Mouse (Mus musculus) G1E (cell line): ENCODE measurements around the gene Pwwp2b. TPM values are rescaled to one million over a fixed set of nuclear protein-coding genes. Genes with fewer than 3 reads are reported as not detected.

Source experiments
- ATAC-seq: 2 replicates; pipeline ENCODE4 v1.8.0; 2016; ENCODE audit warnings: mild to moderate bottlenecking; ENCODE audit not compliant: insufficient number of reproducible peaks, poor library complexity, low FRiP score, severe bottlenecking; ENCODE audit errors: extremely low read depth
- DNase-seq: peaks from one replicate; pipeline ENCODE4 v3.0.0; 2012; ENCODE audit warnings: low spot score
- H3K27me3 ChIP-seq: 2 replicates; pipeline ENCODE4 v1.6.1; 2012; ENCODE audit warnings: mild to moderate bottlenecking, low read length, inconsistent platforms; ENCODE audit not compliant: insufficient read depth
- H3K36me3 ChIP-seq: replicated peaks from 2 replicates; pipeline ENCODE3; 2012; ENCODE audit warnings: mild to moderate bottlenecking, inconsistent platforms
- H3K4me1 ChIP-seq: 2 replicates; pipeline ENCODE4 v1.6.1; 2012; ENCODE audit warnings: low read depth, low read length, inconsistent platforms, mixed read lengths; ENCODE audit not compliant: insufficient read depth
- H3K4me3 ChIP-seq: 2 replicates; pipeline ENCODE4 v1.5.1; 2012; ENCODE audit warnings: low read depth, mild to moderate bottlenecking, inconsistent platforms, low read length, moderate library complexity, mixed read lengths
- H3K9me3 ChIP-seq: replicated peaks from 2 replicates; pipeline ENCODE4 v1.6.1; 2012; ENCODE audit warnings: inconsistent platforms
- CTCF ChIP-seq: IDR thresholded peaks from 2 replicates; pipeline ENCODE4 v1.5.1; 2012; ENCODE audit warnings: low read depth, low read length, inconsistent platforms, mixed read lengths
- GATA1 ChIP-seq: IDR thresholded peaks from 2 replicates; pipeline ENCODE4 v1.6.1; 2012; ENCODE audit warnings: borderline replicate concordance, low read length, inconsistent platforms, mixed read lengths
- GATA2 ChIP-seq: IDR thresholded peaks from 2 replicates; pipeline ENCODE4 v1.6.1; 2012; ENCODE audit warnings: low read depth, low read length, inconsistent platforms, borderline replicate concordance
- POLR2AphosphoS5 ChIP-seq: IDR thresholded peaks from 2 replicates; pipeline ENCODE4 v1.6.1; 2012; ENCODE audit warnings: low read depth, low read length, inconsistent platforms; ENCODE audit not compliant: insufficient replicate concordance
- TAL1 ChIP-seq: conservative IDR thresholded peaks from 2 replicates; pipeline ENCODE4 v1.6.1; 2012; ENCODE audit warnings: low read depth, low read length, inconsistent platforms, mixed read lengths
- polyA plus RNA-seq: library from polyadenylated mRNA; stranded (reverse); fragments of >175 nt; gene quantifications from 2 replicates; pipeline ENCODE4 v1.2.3, GENCODE M21; 2012
- total RNA-seq, 2 experiments: library from RNA; stranded (forward) in 1 of 2; stranded (reverse) in 1 of 2; fragments of 200-1000 nt in 1 of 2; fragments of >200 nt in 1 of 2; fragmentation: Nextera tagmentation in 1 of 2; gene quantifications; 2 replicates each; pipeline ENCODE4 v1.2.3; 2014 to 2017

The Pwwp2b gene
- total and polyA plus RNA-seq, 3 experiments = 0.01 to 0.05 TPM; not detected in 1

DNA sequence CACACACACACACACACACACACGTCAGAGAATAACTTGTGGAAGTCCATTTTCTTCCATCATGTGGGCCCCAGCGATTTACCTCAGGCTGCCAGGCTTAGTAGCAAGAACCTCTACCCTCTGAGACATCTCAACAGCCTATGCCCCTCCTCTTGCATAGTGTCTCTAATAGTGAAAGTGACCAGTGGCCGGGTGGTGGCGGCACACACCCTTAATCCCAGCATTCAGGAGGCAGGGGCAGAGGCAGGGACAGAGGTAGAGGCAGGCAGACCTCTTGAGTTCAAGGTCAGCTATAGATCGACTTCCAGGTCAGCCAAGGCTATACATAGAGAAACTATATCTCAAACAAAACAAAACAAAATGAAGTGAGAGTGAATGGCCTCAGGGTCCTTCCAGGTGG is 56.0 kb downstream of the Pwwp2b start:
- Histone ChIP-seq H3K9me3 (peaks cover 63% of the 10 kb centered on the region), H3K27me3 (0 out of 2 replicates have a peak, but pooled peaks cover 2% of the 10 kb centered on the region), H3K4me1 (no peaks in the 10 kb centered on the region), H3K36me3 (no peaks in the 10 kb centered on the region), H3K4me3 (no peak overlapping the region)
- ATAC-seq (no peak), DNase-seq (no peak)
- TF ChIP-seq GATA2 = no peak
- no peak for TF ChIP-seq POLR2AphosphoS5

- Histone ChIP-seq H3K4me1 (no peaks in the 10 kb centered on the region), H3K27me3 (no peaks in the 10 kb centered on the region), H3K36me3 (no peaks in the 10 kb centered on the region), H3K9me3 (peaks cover 53% of the 10 kb centered on the region), H3K4me3 (no peak overlapping the region)
- no peak for TF ChIP-seq GATA1
- no peak for TF ChIP-seq GATA2
- TF ChIP-seq TAL1 = no peak
- no peak for TF ChIP-seq CTCF
- TF ChIP-seq POLR2AphosphoS5 = no peak
- DNase-seq (no peak), ATAC-seq (no peak)
Observed at GRCm38 (mm10) chr7:139307056-139307455, 58.8 kb downstream of the Pwwp2b start.

GRCm38 (mm10) chr7:139308140-139308895 is 60.0 kb downstream of the Pwwp2b start:
- no peaks in the 10 kb centered on the region for H3K4me1 ChIP-seq

DNA sequence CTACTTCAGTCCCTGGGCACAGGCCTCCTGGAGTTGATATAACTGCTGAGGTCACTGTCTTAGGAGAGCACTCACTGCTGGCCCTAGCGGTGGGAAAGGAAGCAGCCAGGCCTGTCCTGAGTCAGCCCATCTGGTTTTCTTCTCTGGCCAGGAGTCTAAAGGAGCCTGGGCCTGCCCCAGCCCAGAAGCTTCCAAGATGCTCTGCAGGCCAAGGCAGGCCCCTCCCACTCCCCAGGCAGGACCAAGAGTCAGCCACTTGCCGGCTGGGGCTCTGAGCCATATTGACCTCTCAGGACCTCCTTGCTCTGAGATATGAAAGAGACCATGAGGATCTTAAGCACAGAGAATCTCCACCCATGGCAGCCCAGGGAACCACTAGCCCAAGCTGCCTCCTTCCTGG is 60.8 kb downstream of the Pwwp2b start:
- no peaks in the 10 kb centered on the region for H3K27me3 ChIP-seq
- no peaks in the 10 kb centered on the region for H3K36me3 ChIP-seq
- DNase-seq (no peak), ATAC-seq (no peak)
- no peak for TF ChIP-seq GATA1
- no peak for TF ChIP-seq GATA2
- no peak for TF ChIP-seq POLR2AphosphoS5
- TF ChIP-seq TAL1 = no peak
- H3K9me3 ChIP-seq = peaks cover 52% of the 10 kb centered on the region
- no peaks in the 10 kb centered on the region for H3K4me1 ChIP-seq
- H3K4me3 ChIP-seq = no peak overlapping the region

More at GRCm38 (mm10) chr7:139308140-139308895, 60.0 kb downstream of the Pwwp2b start:
- H3K9me3 ChIP-seq = peaks cover 50% of the 10 kb centered on the region
- H3K36me3 ChIP-seq = no peaks in the 10 kb centered on the region
- H3K27me3 ChIP-seq = no peaks in the 10 kb centered on the region
- DNase-seq = no peak
- ATAC-seq = no peak
- no peak overlapping the region for H3K4me3 ChIP-seq
- no peak for TF ChIP-seq GATA2
- no peak for TF ChIP-seq TAL1
- no peak for TF ChIP-seq GATA1
- TF ChIP-seq CTCF = no peak
- no peak for TF ChIP-seq POLR2AphosphoS5

DNA sequence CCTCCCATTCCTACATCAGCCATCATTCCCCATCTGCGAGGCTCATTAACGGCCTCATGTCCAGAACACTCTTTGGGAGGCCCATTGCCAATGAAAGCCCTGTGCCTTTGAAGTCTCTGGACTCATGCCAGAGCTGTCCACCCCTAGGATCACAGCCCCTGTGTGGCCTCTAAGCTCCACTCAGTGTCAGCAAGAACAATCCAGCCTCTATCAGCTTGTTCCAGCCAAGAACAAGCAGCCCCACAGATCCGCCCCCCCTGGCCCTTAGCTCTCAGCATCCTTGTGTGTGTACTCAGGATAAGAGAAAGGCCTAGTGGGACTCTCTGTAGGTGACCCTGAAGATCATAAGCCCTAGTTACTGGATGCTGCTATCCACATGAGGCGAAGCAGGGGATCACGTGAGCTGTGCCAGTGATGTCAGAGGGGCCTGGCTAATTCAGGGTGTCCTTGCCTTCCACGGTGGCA is 62.2 kb downstream of the Pwwp2b start:
- no peak for TF ChIP-seq GATA2
- TF ChIP-seq CTCF = no peak
- TF ChIP-seq GATA1 = no peak
- TF ChIP-seq TAL1 = no peak
- no peak for TF ChIP-seq POLR2AphosphoS5
- no peaks in the 10 kb centered on the region for H3K36me3 ChIP-seq
- no peak for DNase-seq
- no peak for ATAC-seq
- H3K4me3 ChIP-seq = no peak overlapping the region
- H3K9me3 ChIP-seq = peaks cover 50% of the 10 kb centered on the region
- H3K4me1 ChIP-seq = no peaks in the 10 kb centered on the region
- H3K27me3 ChIP-seq = no peaks in the 10 kb centered on the region

DNA sequence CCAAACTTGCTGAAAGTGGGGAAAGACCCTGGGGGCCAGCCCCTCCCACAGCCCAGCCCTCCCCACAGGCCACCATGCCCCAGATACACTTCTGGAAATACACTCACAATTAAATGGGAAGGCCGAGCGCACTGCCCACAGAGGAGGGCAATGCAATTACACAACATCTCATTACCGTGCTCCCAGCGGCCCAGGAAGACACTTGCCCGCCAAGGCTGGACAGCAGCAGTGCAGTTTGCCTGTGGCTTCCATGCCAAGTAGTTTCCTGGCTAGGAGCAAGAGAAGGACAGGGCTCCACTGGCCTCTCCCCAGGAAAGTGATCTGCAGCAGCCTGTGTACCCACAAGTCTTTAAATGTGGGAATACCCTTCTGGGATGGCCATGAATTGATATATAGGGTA is 64.4 kb downstream of the Pwwp2b start:
- DNase-seq (no peak), ATAC-seq (no peak)
- Histone ChIP-seq H3K36me3 (no peaks in the 10 kb centered on the region), H3K27me3 (no peaks in the 10 kb centered on the region), H3K9me3 (peaks cover 45% of the 10 kb centered on the region), H3K4me3 (no peak overlapping the region), H3K4me1 (no peaks in the 10 kb centered on the region)
- no peak for TF ChIP-seq GATA2
- TF ChIP-seq POLR2AphosphoS5 = no peak
- TF ChIP-seq CTCF = no peak
- TF ChIP-seq TAL1 = no peak
- TF ChIP-seq GATA1 = no peak
